Mouse (Mus musculus) forebrain, embryonic 16.5 days (tissue): Measurements from ENCODE around the gene Pan3. TPM values are rescaled to one million over a fixed set of nuclear protein-coding genes. Genes with fewer than 3 reads are reported as not detected.

Source experiments
- ATAC-seq: fragments of 200-750 bp; cut with Nextera tagmentation; 2 replicates; pipeline ENCODE4 v1.8.0; 2017; ENCODE audit warnings: mild to moderate bottlenecking, moderate library complexity
- H3K27ac ChIP-seq: fragments of 300-500 bp; sonication (generic); 2 replicates; pipeline ENCODE4 v1.5.1; 2014; ENCODE audit warnings: low read length, control low read depth
- H3K27me3 ChIP-seq: fragments of 300-500 bp; sonication (generic); replicated peaks from 2 replicates; pipeline ENCODE4 v1.6.1; 2014; ENCODE audit warnings: low read length; ENCODE audit not compliant: control insufficient read depth, insufficient read depth
- H3K36me3 ChIP-seq: fragments of 300-500 bp; sonication (generic); 2 replicates; pipeline ENCODE4 v1.6.1; 2014; ENCODE audit not compliant: control insufficient read depth, insufficient read depth
- H3K4me1 ChIP-seq: fragments of 300-500 bp; sonication (generic); replicated peaks from 2 replicates; pipeline ENCODE4 v1.6.1; 2014; ENCODE audit warnings: low read length; ENCODE audit not compliant: control insufficient read depth, insufficient read depth
- H3K4me2 ChIP-seq: fragments of 300-500 bp; sonication (generic); 2 replicates; pipeline ENCODE4 v1.6.1; 2014; ENCODE audit warnings: mild to moderate bottlenecking, low read length, control low read depth
- H3K4me3 ChIP-seq: fragments of 300-500 bp; sonication (generic); replicated peaks from 2 replicates; pipeline ENCODE4 v1.5.1; 2014; ENCODE audit warnings: mild to moderate bottlenecking, low read length, control low read depth
- H3K9ac ChIP-seq: fragments of 300-500 bp; sonication (generic); replicated peaks from 2 replicates; pipeline ENCODE4 v1.6.1; 2014; ENCODE audit warnings: low read depth, low read length, control low read depth
- H3K9me3 ChIP-seq: fragments of 300-500 bp; sonication (generic); 2 replicates; pipeline ENCODE4 v1.6.1; 2016; ENCODE audit warnings: low read length; ENCODE audit not compliant: control insufficient read depth
- WGBS: fragments of 180-500 bp; shearing (Covaris S2); extraction: QIAGEN DNeasy Blood & Tissue Kit; methylation state at CpG from one replicate; pipeline ENCODE4 v1.1.7; 2014; 5-methylcytosine and 5-hydroxymethylcytosine counted together
- polyA plus RNA-seq: library from polyadenylated mRNA; unstranded; fragments of >200 nt; fragmentation: Nextera tagmentation; extraction: Ambion mirVana; gene quantifications from 2 replicates; pipeline ENCODE4 v1.2.1, GENCODE M21; 2015

Gene Pan3
- polyA plus RNA-seq, 1 experiment from 2014 or later: 67.0 TPM

GRCm38 (mm10) chr5:147466361-147466760, 36.4 kb downstream of the Pan3 start:
- Histone ChIP-seq H3K4me1 (0 out of 2 replicates have a peak, but pooled peaks cover 10% of the 10 kb centered on the region), H3K27ac (no peak overlapping the region), H3K27me3 (no peaks in the 10 kb centered on the region), H3K9ac (no peak overlapping the region), H3K9me3 (no peaks in the 10 kb centered on the region), H3K4me2 (no peak overlapping the region), H3K36me3 (no peaks in the 10 kb centered on the region), H3K4me3 (no peak overlapping the region)
- no peak for ATAC-seq

DNA sequence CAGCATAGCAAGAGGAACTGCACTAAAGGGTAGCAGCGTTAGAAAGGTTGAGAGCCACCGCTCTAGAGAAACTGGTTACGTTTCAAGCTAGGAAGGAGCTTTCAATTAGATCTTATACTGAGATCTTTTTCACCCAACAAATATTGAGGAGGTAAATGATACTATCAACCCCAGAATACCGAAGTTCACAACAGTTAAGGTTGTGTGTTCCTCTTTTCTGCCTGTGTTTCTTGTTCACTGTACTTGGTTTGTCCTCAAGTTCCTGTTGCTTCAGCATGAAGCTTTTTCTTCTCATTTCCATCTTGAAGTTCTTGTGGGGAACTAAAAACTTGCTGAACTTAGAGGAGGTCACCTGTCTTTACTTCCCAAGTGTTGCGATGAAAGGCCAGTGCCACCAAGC, 41.2 kb downstream of the Pan3 start:
- no peak overlapping the region for H3K4me3 ChIP-seq
- no peaks in the 10 kb centered on the region for H3K36me3 ChIP-seq
- H3K4me2 ChIP-seq: no peak overlapping the region
- H3K9ac ChIP-seq: no peak overlapping the region
- no peaks in the 10 kb centered on the region for H3K4me1 ChIP-seq
- H3K27me3 ChIP-seq: no peaks in the 10 kb centered on the region
- no peaks in the 10 kb centered on the region for H3K9me3 ChIP-seq
- WGBS: 96% methylated on average over 5 of the region's 5 CpGs
- no peak overlapping the region for H3K27ac ChIP-seq
- no peak for ATAC-seq

DNA sequence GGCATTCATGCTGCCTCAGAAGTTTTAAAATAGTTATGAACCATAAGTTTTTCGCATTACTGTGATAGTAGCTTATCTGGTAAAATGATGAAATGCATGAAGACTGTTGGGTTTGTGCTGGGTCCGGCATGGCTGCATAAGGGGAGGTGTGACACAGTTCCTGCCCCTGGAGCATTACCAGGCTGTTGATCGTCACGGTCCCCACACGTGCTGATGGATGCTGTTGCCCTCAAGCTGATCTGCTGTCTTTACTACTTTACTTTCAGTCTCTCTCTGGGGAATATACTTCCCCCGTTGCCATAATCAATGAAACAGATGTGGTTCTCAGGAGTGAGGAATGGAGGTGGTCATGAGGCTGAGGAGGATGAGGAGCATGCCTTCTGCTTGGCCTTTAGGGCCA, 43.1 kb downstream of the Pan3 start:
- Histone ChIP-seq H3K4me3 (no peak overlapping the region), H3K27me3 (no peaks in the 10 kb centered on the region), H3K4me1 (no peaks in the 10 kb centered on the region), H3K36me3 (no peaks in the 10 kb centered on the region), H3K4me2 (no peak overlapping the region), H3K9me3 (no peaks in the 10 kb centered on the region), H3K9ac (no peak overlapping the region), H3K27ac (no peak overlapping the region)
- no peak for ATAC-seq
- 91% methylated on average over 6 of the region's 6 CpGs for WGBS

GRCm38 (mm10) chr5:147473856-147474255, 43.9 kb downstream of the Pan3 start:
- Histone ChIP-seq H3K36me3 (no peaks in the 10 kb centered on the region), H3K4me1 (no peaks in the 10 kb centered on the region), H3K9me3 (no peaks in the 10 kb centered on the region), H3K27ac (no peak overlapping the region), H3K4me2 (no peak overlapping the region), H3K9ac (no peak overlapping the region), H3K27me3 (no peaks in the 10 kb centered on the region), H3K4me3 (no peak overlapping the region)
- 91% methylated on average over 3 of the region's 3 CpGs for WGBS
- no peak for ATAC-seq

GRCm38 (mm10) chr5:147476109-147476508, 46.1 kb downstream of the Pan3 start:
- Histone ChIP-seq H3K36me3 (no peaks in the 10 kb centered on the region), H3K9ac (no peak overlapping the region), H3K9me3 (no peaks in the 10 kb centered on the region), H3K4me2 (no peak overlapping the region), H3K4me1 (no peaks in the 10 kb centered on the region), H3K27me3 (no peaks in the 10 kb centered on the region), H3K27ac (no peak overlapping the region), H3K4me3 (no peak overlapping the region)
- no peak for ATAC-seq
- WGBS: 92% methylated on average over 5 of the region's 5 CpGs

DNA sequence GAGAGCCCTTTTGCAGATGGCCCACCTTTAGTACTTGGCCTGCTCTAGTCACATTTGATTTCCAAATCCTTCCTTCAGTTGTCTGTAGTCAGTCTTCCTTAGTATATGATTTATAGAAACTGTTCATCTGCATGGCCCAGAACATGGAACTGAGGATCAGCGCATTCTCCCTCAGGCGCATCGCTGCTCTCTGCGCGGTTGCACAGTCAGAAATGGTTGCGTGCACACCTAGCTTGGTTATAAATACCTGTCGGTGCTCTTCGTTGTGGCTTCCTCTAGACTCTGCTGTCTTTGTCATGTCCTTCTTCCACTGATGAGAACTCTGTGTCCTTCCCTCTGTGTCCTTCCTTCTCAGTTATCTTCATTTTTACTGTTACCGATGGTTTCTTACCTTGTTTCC, 47.1 kb downstream of the Pan3 start:
- H3K9ac ChIP-seq: no peak overlapping the region
- no peaks in the 10 kb centered on the region for H3K27me3 ChIP-seq
- ATAC-seq: no peak
- H3K27ac ChIP-seq: no peak overlapping the region
- no peaks in the 10 kb centered on the region for H3K4me1 ChIP-seq
- no peaks in the 10 kb centered on the region for H3K9me3 ChIP-seq
- 97% methylated on average over 9 of the region's 9 CpGs for WGBS
- no peak overlapping the region for H3K4me3 ChIP-seq
- no peaks in the 10 kb centered on the region for H3K36me3 ChIP-seq
- H3K4me2 ChIP-seq: no peak overlapping the region

- Histone ChIP-seq H3K27me3 (no peaks in the 10 kb centered on the region), H3K4me3 (no peak overlapping the region), H3K36me3 (no peaks in the 10 kb centered on the region), H3K9me3 (no peaks in the 10 kb centered on the region), H3K27ac (no peak overlapping the region), H3K4me2 (no peak overlapping the region), H3K9ac (no peak overlapping the region), H3K4me1 (no peaks in the 10 kb centered on the region)
- 93% methylated on average over 2 of the region's 2 CpGs for WGBS
- ATAC-seq: no peak
These were observed 49.4 kb downstream of the Pan3 start for GRCm38 (mm10) chr5:147479341-147479740.

DNA sequence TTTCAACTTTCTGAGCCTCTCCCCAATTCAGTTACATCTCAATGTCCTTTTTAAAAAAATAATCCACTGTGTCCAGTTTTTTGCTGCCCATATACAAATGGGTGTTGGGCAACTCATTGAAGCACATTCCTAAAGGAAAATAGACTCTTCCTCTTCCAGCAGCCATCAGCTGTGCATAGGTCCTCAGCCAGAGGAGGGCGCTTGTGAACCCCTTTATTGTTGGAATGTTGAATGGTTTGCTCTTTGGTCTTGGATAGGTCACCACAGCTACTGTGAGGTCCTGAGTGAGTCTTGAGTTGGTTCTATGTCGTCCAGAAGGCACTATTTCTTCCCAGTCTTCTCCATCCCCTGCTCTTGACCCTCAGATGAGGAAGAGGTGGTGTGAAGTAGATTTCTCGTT, 54.2 kb downstream of the Pan3 start:
- H3K4me2 ChIP-seq: no peak overlapping the region
- no peak overlapping the region for H3K4me3 ChIP-seq

GRCm38 (mm10) chr5:147489226-147489625, 59.3 kb downstream of the Pan3 start:
- 0 out of 2 replicates have a peak, but pooled peaks cover 3% of the 10 kb centered on the region for H3K4me1 ChIP-seq
- no peaks in the 10 kb centered on the region for H3K36me3 ChIP-seq
- ATAC-seq: no peak
- no peaks in the 10 kb centered on the region for H3K27me3 ChIP-seq
- WGBS: 76% methylated on average over 6 of the region's 6 CpGs
- no peak overlapping the region for H3K27ac ChIP-seq
- H3K9ac ChIP-seq: no peak overlapping the region
- H3K9me3 ChIP-seq: no peaks in the 10 kb centered on the region
- no peak overlapping the region for H3K4me3 ChIP-seq
- H3K4me2 ChIP-seq: no peak overlapping the region

More for the DNA sequence above, 54.2 kb downstream of the Pan3 start:
- no peak overlapping the region for H3K27ac ChIP-seq
- no peaks in the 10 kb centered on the region for H3K36me3 ChIP-seq
- H3K9me3 ChIP-seq: no peaks in the 10 kb centered on the region
- 0 out of 2 replicates have a peak, but pooled peaks cover 3% of the 10 kb centered on the region for H3K4me1 ChIP-seq
- H3K27me3 ChIP-seq: no peaks in the 10 kb centered on the region
- no peak for ATAC-seq
- H3K9ac ChIP-seq: no peak overlapping the region
- WGBS: 79% methylated on average over 3 of the region's 3 CpGs

DNA sequence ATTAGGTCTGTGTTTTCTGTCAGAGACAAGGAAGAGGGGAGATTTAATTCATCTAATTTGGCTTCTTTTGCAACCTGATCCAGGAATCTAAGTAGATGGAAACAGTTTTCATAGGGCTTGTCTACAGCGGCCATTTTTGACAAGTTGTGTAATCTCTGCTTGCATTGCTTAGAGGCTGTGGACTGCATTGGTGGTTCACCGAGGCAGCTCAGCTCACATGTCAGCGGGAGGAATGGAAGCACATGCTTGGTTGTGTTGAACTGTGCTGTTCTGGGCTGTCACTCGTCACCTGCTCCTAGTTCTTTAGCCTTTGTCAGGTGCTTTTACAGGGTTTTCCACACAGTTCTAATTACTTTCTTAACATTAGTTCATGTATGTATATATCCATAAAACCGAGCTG, 60.9 kb downstream of the Pan3 start:
- Histone ChIP-seq H3K4me1 (no peaks in the 10 kb centered on the region), H3K4me2 (no peak overlapping the region), H3K4me3 (no peak overlapping the region), H3K9me3 (no peaks in the 10 kb centered on the region), H3K27ac (no peak overlapping the region), H3K36me3 (no peaks in the 10 kb centered on the region), H3K9ac (no peak overlapping the region), H3K27me3 (no peaks in the 10 kb centered on the region)
- WGBS: 82% methylated on average over 5 of the region's 5 CpGs
- ATAC-seq: no peak
